Mouse (Mus musculus): ENCODE data around the gene Pias1. TPM values are rescaled to one million over a fixed set of nuclear protein-coding genes. Genes with fewer than 3 reads are reported as not detected.

Pias1 gene
- polyA plus RNA-seq, 1 experiment from 2014 or later = 60.3 TPM

GRCm38 (mm10) chr9:62924886-62925610, 62.7 kb downstream of the Pias1 start:
- no peaks in the 10 kb centered on the region for H3K36me3 ChIP-seq (ENCODE audit: control insufficient read depth, insufficient read depth, low read length)
- no peaks in the 10 kb centered on the region for H3K4me1 ChIP-seq (ENCODE audit: control insufficient read depth, insufficient read depth, low read length)
- H3K27ac ChIP-seq (ENCODE audit: low read depth, low read length) = no peak overlapping the region
- H3K9me3 ChIP-seq (ENCODE audit: control insufficient read depth, low read length) = no peaks in the 10 kb centered on the region
- 85% methylated on average over 2 of the region's 2 CpGs for WGBS
- no peak overlapping the region for H3K4me2 ChIP-seq (ENCODE audit: low read depth)
- no peaks in the 10 kb centered on the region for H3K27me3 ChIP-seq (ENCODE audit: control insufficient read depth, insufficient read depth, low read length)
- no peak overlapping the region for H3K4me3 ChIP-seq (ENCODE audit: low read depth, low read length)
- no peak overlapping the region for H3K9ac ChIP-seq (ENCODE audit: low read length)
- no peak for DNase-seq (ENCODE audit: low spot score)
- no peak for ATAC-seq (ENCODE audit: insufficient read depth, low FRiP score, low TSS enrichment)

DNA sequence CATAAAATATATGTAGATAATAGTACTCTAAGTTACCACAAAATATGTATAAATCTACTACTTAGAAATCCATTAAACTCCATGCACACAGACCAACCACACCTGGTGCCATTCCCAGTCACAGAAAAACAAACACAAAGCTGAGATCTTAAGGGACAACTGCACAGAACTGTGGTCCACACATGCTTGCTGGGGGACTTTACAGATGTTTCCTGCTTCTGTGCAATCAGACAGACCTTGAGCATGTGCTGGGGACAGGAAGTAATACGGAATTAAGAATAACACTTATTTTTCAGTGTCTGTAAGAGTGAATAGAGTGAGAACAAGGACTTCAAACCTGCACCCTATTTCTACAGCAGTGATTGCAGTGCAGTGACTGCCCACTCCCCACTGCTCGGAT, 66.8 kb downstream of the Pias1 start:
- no peak for DNase-seq (ENCODE audit: low spot score)
- no peak for ATAC-seq (ENCODE audit: insufficient read depth, low FRiP score, low TSS enrichment)
- WGBS = 77% methylated on average over 2 of the region's 2 CpGs
- no peaks in the 10 kb centered on the region for H3K9me3 ChIP-seq (ENCODE audit: control insufficient read depth, low read length)
- H3K4me3 ChIP-seq (ENCODE audit: low read depth, low read length) = no peak overlapping the region
- 0 out of 2 replicates have a peak, but pooled peaks cover 3% of the 10 kb centered on the region for H3K36me3 ChIP-seq (ENCODE audit: control insufficient read depth, insufficient read depth, low read length)
- H3K27me3 ChIP-seq (ENCODE audit: control insufficient read depth, insufficient read depth, low read length) = no peaks in the 10 kb centered on the region
- no peak overlapping the region for H3K9ac ChIP-seq (ENCODE audit: low read length)
- no peak overlapping the region for H3K27ac ChIP-seq (ENCODE audit: low read depth, low read length)
- no peak overlapping the region for H3K4me2 ChIP-seq (ENCODE audit: low read depth)
- no peaks in the 10 kb centered on the region for H3K4me1 ChIP-seq (ENCODE audit: control insufficient read depth, insufficient read depth, low read length)

GRCm38 (mm10) chr9:62917059-62917458, 70.7 kb downstream of the Pias1 start:
- DNase-seq (ENCODE audit: low spot score) = no peak
- no peak overlapping the region for H3K4me2 ChIP-seq (ENCODE audit: low read depth)
- H3K9ac ChIP-seq (ENCODE audit: low read length) = no peak overlapping the region
- no peak overlapping the region for H3K4me3 ChIP-seq (ENCODE audit: low read depth, low read length)
- H3K27me3 ChIP-seq (ENCODE audit: control insufficient read depth, insufficient read depth, low read length) = no peaks in the 10 kb centered on the region
- H3K36me3 ChIP-seq (ENCODE audit: control insufficient read depth, insufficient read depth, low read length) = 0 out of 2 replicates have a peak, but pooled peaks cover 3% of the 10 kb centered on the region
- WGBS = 85% methylated on average over 1 of the region's 1 CpGs
- H3K9me3 ChIP-seq (ENCODE audit: control insufficient read depth, low read length) = no peaks in the 10 kb centered on the region
- no peak for ATAC-seq (ENCODE audit: insufficient read depth, low FRiP score, low TSS enrichment)
- no peaks in the 10 kb centered on the region for H3K4me1 ChIP-seq (ENCODE audit: control insufficient read depth, insufficient read depth, low read length)
- H3K27ac ChIP-seq (ENCODE audit: low read depth, low read length) = no peak overlapping the region

DNA sequence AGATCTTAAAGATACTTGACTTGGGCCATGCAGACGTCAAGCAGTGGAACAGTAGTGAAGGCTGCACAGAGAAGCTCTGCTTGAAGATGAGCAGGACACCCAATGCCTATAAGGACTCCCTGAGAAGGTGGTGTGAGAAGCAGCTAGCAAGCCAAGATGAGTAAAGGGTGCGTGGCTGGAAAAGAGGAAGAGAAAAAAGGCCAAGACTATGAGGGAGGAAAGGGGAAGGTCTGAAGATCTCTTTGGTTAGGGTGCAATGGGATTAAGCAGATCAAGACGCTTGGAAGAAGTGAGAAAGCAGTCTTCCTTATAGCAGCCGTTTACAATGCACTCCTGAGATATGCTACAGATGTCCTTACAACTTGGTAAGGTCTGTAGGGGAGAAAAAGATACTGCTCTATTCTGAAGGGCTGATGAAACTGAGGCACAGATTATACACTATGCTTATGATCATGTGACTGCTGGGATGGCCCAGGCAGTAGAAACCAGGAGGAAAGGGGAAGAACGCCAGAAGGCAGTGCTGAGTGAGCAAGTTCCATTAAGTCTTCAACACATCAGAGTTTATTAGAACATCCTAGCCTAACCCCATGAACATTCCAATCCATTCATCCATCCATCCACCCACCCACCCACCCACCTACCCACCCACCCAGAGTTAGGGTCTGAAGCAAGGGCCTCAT, 74.2 kb downstream of the Pias1 start:
- ATAC-seq (ENCODE audit: insufficient read depth, low FRiP score, low TSS enrichment) = no peak
- no peak overlapping the region for H3K4me3 ChIP-seq (ENCODE audit: low read depth, low read length)
- no peaks in the 10 kb centered on the region for H3K4me1 ChIP-seq (ENCODE audit: control insufficient read depth, insufficient read depth, low read length)
- no peak for DNase-seq (ENCODE audit: low spot score)
- H3K27me3 ChIP-seq (ENCODE audit: control insufficient read depth, insufficient read depth, low read length) = no peaks in the 10 kb centered on the region
- no peak overlapping the region for H3K27ac ChIP-seq (ENCODE audit: low read depth, low read length)
- H3K9me3 ChIP-seq (ENCODE audit: control insufficient read depth, low read length) = no peaks in the 10 kb centered on the region
- no peak overlapping the region for H3K9ac ChIP-seq (ENCODE audit: low read length)
- H3K4me2 ChIP-seq (ENCODE audit: low read depth) = no peak overlapping the region
- WGBS = 90% methylated on average over 5 of the region's 5 CpGs
- 0 out of 2 replicates have a peak, but pooled peaks cover 3% of the 10 kb centered on the region for H3K36me3 ChIP-seq (ENCODE audit: control insufficient read depth, insufficient read depth, low read length)

- H3K4me2 ChIP-seq (ENCODE audit: low read depth) = no peak overlapping the region
- no peaks in the 10 kb centered on the region for H3K9me3 ChIP-seq (ENCODE audit: control insufficient read depth, low read length)
- DNase-seq (ENCODE audit: low spot score) = no peak
- H3K9ac ChIP-seq (ENCODE audit: low read length) = no peak overlapping the region
- no peak for ATAC-seq (ENCODE audit: insufficient read depth, low FRiP score, low TSS enrichment)
- H3K4me3 ChIP-seq (ENCODE audit: low read depth, low read length) = no peak overlapping the region
- H3K27me3 ChIP-seq (ENCODE audit: control insufficient read depth, insufficient read depth, low read length) = no peaks in the 10 kb centered on the region
- H3K36me3 ChIP-seq (ENCODE audit: control insufficient read depth, insufficient read depth, low read length) = 0 out of 2 replicates have a peak, but pooled peaks cover 2% of the 10 kb centered on the region
- no peaks in the 10 kb centered on the region for H3K4me1 ChIP-seq (ENCODE audit: control insufficient read depth, insufficient read depth, low read length)
- 96% methylated on average over 8 of the region's 8 CpGs for WGBS
- H3K27ac ChIP-seq (ENCODE audit: low read depth, low read length) = no peak overlapping the region
Measured at GRCm38 (mm10) chr9:62905039-62905438, 82.7 kb downstream of the Pias1 start.

DNA sequence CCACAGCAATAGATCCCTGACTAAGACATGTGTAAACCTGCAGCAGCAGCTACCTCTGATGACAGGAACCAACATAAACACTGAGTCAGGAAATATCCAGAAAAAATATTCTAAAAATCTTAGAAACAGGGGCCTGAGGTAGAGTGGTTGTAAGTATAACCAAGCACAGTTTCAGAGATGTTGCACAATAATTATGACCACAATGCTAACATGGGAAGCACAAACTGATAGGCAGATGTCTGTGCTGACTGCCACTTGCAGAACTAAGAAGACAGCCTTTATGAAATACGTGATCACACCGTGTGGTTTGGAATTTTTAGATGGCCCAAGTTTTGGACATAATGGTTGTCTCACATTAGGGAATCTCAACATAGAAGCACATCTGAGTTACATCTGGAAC, 83.9 kb downstream of the Pias1 start:
- ATAC-seq (ENCODE audit: insufficient read depth, low FRiP score, low TSS enrichment) = no peak
- Histone ChIP-seq H3K27me3 (ENCODE audit: control insufficient read depth, insufficient read depth, low read length) (no peaks in the 10 kb centered on the region), H3K9me3 (ENCODE audit: control insufficient read depth, low read length) (no peaks in the 10 kb centered on the region), H3K36me3 (ENCODE audit: control insufficient read depth, insufficient read depth, low read length) (0 out of 2 replicates have a peak, but pooled peaks cover 2% of the 10 kb centered on the region), H3K4me2 (ENCODE audit: low read depth) (no peak overlapping the region), H3K27ac (ENCODE audit: low read depth, low read length) (no peak overlapping the region), H3K4me3 (ENCODE audit: low read depth, low read length) (no peak overlapping the region), H3K9ac (ENCODE audit: low read length) (no peak overlapping the region), H3K4me1 (ENCODE audit: control insufficient read depth, insufficient read depth, low read length) (no peaks in the 10 kb centered on the region)
- 97% methylated on average over 2 of the region's 2 CpGs for WGBS
- no peak for DNase-seq (ENCODE audit: low spot score)

DNA sequence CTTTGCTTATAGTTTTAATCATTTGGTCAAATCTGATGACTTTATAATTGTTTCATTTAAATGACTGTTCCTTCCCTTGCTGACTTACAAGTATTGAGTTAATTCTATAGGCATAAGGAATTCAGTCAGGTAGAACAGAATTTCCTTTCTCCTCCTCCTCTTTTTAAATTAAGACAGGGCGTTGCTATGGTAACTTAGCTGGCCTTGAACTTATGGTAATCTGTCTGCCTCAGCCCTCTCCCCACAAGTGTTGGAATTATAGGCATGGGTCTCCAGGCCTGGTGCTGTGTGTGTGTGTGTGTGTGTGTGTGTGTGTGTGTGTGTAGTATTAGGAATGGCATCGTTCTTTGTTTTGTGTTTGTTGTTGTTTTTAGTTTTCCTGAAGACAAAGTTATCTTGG, 86.0 kb downstream of the Pias1 start:
- H3K4me2 ChIP-seq (ENCODE audit: low read depth) = no peak overlapping the region
- DNase-seq (ENCODE audit: low spot score) = no peak
- 0 out of 2 replicates have a peak, but pooled peaks cover 2% of the 10 kb centered on the region for H3K36me3 ChIP-seq (ENCODE audit: control insufficient read depth, insufficient read depth, low read length)
- no peak overlapping the region for H3K27ac ChIP-seq (ENCODE audit: low read depth, low read length)
- H3K9ac ChIP-seq (ENCODE audit: low read length) = no peak overlapping the region
- H3K27me3 ChIP-seq (ENCODE audit: control insufficient read depth, insufficient read depth, low read length) = no peaks in the 10 kb centered on the region
- no peak for ATAC-seq (ENCODE audit: insufficient read depth, low FRiP score, low TSS enrichment)
- 77% methylated on average over 2 of the region's 2 CpGs for WGBS
- no peak overlapping the region for H3K4me3 ChIP-seq (ENCODE audit: low read depth, low read length)
- H3K9me3 ChIP-seq (ENCODE audit: control insufficient read depth, low read length) = no peaks in the 10 kb centered on the region
- no peaks in the 10 kb centered on the region for H3K4me1 ChIP-seq (ENCODE audit: control insufficient read depth, insufficient read depth, low read length)

- H3K4me2 ChIP-seq (ENCODE audit: low read depth) = no peak overlapping the region
- H3K36me3 ChIP-seq (ENCODE audit: control insufficient read depth, insufficient read depth, low read length) = peaks cover 7% of the 10 kb centered on the region; the same call in 1 of the 2 replicates
- no peak for ATAC-seq (ENCODE audit: insufficient read depth, low FRiP score, low TSS enrichment)
- no peak overlapping the region for H3K9ac ChIP-seq (ENCODE audit: low read length)
- no peaks in the 10 kb centered on the region for H3K9me3 ChIP-seq (ENCODE audit: control insufficient read depth, low read length)
- H3K4me1 ChIP-seq (ENCODE audit: control insufficient read depth, insufficient read depth, low read length) = no peaks in the 10 kb centered on the region
- no peak overlapping the region for H3K4me3 ChIP-seq (ENCODE audit: low read depth, low read length)
- WGBS = 85% methylated on average over 1 of the region's 1 CpGs
- no peak overlapping the region for H3K27ac ChIP-seq (ENCODE audit: low read depth, low read length)
- no peaks in the 10 kb centered on the region for H3K27me3 ChIP-seq (ENCODE audit: control insufficient read depth, insufficient read depth, low read length)
- DNase-seq (ENCODE audit: low spot score) = no peak
Measured at GRCm38 (mm10) chr9:62894486-62894885, 93.2 kb downstream of the Pias1 start.

DNA sequence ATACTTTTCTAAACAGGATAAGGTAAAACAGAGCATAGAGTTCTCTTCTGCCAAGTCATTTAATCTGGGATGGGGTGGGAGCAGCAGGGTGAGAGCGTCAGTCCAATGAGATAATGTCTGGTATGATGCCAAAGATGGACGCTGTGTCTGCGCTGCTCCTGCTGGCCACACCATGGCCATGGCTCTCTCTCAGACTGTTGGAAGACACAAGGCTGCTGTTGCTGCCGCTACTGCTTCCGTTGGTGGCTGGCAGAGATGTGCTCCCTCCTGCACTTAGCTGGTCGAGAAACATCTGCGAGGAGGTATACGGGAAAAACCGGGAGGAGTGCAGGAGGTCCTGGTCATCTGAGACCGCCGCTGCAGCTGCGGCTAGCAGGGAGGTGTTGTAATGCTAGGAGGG, 105.9 kb downstream of the Pias1 start:
- no peaks in the 10 kb centered on the region for H3K9me3 ChIP-seq (ENCODE audit: control insufficient read depth, low read length)
- H3K27me3 ChIP-seq (ENCODE audit: control insufficient read depth, insufficient read depth, low read length) = no peaks in the 10 kb centered on the region
- H3K9ac ChIP-seq (ENCODE audit: low read length) = no peak overlapping the region
- DNase-seq (ENCODE audit: low spot score) (no peak), ATAC-seq (ENCODE audit: insufficient read depth, low FRiP score, low TSS enrichment) (no peak)
- H3K36me3 ChIP-seq (ENCODE audit: control insufficient read depth, insufficient read depth, low read length) = peaks cover 6% of the 10 kb centered on the region
- H3K27ac ChIP-seq (ENCODE audit: low read depth, low read length) = no peak overlapping the region
- no peak overlapping the region for H3K4me2 ChIP-seq (ENCODE audit: low read depth)
- H3K4me3 ChIP-seq (ENCODE audit: low read depth, low read length) = no peak overlapping the region
- 83% methylated on average over 12 of the region's 12 CpGs for WGBS
- no peaks in the 10 kb centered on the region for H3K4me1 ChIP-seq (ENCODE audit: control insufficient read depth, insufficient read depth, low read length)
